Mouse (Mus musculus) lung, embryonic 14.5 days (tissue): ENCODE results near the gene Tubb1. TPM values are rescaled to one million over a fixed set of nuclear protein-coding genes. Genes with fewer than 3 reads are reported as not detected.
A peak's percentile ranks its signal among the peaks of the same experiment; 100 is the strongest.

Experiments
- ATAC-seq: fragments of 200-750 bp; cut with Nextera tagmentation; 2 replicates; pipeline ENCODE4 v1.8.0; 2017; ENCODE audit warnings: mild to moderate bottlenecking, moderate TSS enrichment, moderate library complexity; ENCODE audit not compliant: insufficient read depth
- DNase-seq: peaks from one replicate; pipeline ENCODE4 v3.0.0-alpha.2; 2015
- H3K27ac ChIP-seq: fragments of 300-500 bp; sonication (generic); 2 replicates; pipeline ENCODE4 v1.5.1; 2014; ENCODE audit warnings: low read depth, mild to moderate bottlenecking, moderate library complexity
- H3K27me3 ChIP-seq: fragments of 300-500 bp; sonication (generic); 2 replicates; pipeline ENCODE4 v1.6.1; 2014; ENCODE audit warnings: low read length, control low read depth; ENCODE audit not compliant: insufficient read depth
- H3K36me3 ChIP-seq: fragments of 300-500 bp; sonication (generic); 2 replicates; pipeline ENCODE4 v1.6.1; 2014; ENCODE audit warnings: control low read depth; ENCODE audit not compliant: insufficient read depth
- H3K4me1 ChIP-seq: fragments of 300-500 bp; sonication (generic); 2 replicates; pipeline ENCODE4 v1.6.1; 2014; ENCODE audit warnings: antibody characterized with exemption, control low read depth; ENCODE audit not compliant: insufficient read depth
- H3K4me2 ChIP-seq: fragments of 300-500 bp; sonication (generic); 2 replicates; pipeline ENCODE4 v1.6.1; 2014; ENCODE audit warnings: mild to moderate bottlenecking
- H3K4me3 ChIP-seq: fragments of 300-500 bp; sonication (generic); 2 replicates; pipeline ENCODE4 v1.5.1; 2014; ENCODE audit warnings: low read depth, low read length
- H3K9ac ChIP-seq: fragments of 300-500 bp; sonication (generic); 2 replicates; pipeline ENCODE4 v1.6.1; 2014
- H3K9me3 ChIP-seq: fragments of 300-500 bp; sonication (generic); 2 replicates; pipeline ENCODE4 v1.6.1; 2016; ENCODE audit warnings: low read depth, low read length, control low read depth
- CTCF ChIP-seq: IDR thresholded peaks from 2 replicates; pipeline ENCODE4 v1.5.1; 2016; ENCODE audit warnings: antibody characterized with exemption, low read depth
- WGBS: fragments of 180-500 bp; shearing (Covaris S2); extraction: QIAGEN DNeasy Blood & Tissue Kit; methylation state at CpG from one replicate; pipeline ENCODE4 v1.1.7; 2014; 5-methylcytosine and 5-hydroxymethylcytosine counted together
- polyA plus RNA-seq: library from polyadenylated mRNA; unstranded; fragments of >200 nt; fragmentation: Nextera tagmentation; extraction: Ambion mirVana; gene quantifications from 2 replicates; pipeline ENCODE4 v1.2.1, GENCODE M21; 2014

Tubb1 gene
- polyA plus RNA-seq, 1 experiment from 2014 or later: 10.0 TPM

DNA sequence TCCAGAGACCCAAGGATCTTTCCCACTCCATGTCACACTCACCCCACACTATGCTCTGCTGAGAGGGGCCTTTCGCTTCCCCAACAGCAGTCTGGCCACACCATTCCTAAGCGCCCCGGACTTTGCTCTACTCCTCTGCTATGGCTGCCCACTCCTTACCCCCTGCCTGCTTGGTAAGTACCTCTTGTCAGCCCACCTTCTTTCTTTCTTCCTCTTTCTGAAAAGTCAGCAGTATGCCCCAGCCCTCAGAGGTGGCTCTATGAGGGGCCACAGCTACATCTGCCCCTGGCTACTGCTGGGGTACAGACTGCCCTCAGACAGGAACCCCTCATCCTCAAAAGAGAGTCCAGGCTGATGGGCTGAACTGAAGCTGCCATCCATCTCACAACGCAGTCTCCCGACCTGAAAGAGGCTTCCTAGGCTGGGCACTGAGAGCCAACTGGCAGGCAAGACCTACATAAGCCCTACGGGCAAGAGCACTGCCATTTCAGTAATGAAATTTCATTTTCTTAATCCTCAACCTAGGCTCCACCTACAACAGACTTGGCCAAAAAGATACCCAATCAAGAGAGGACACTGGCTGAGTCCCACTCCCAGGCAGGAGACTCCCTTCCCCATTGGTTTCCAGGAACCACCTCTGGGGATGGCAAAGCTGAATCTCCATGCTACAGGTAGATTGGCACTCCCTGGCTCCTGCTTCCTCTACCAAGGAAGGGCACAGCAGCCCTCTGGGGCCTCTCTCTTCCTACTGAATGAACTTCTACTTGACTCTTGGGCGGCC, 13.4 kb upstream of the Tubb1 start:
- Histone ChIP-seq H3K4me2 (no peak overlapping the region), H3K36me3 (peaks cover 21% of the 10 kb centered on the region; the same call in 1 of the 2 replicates), H3K9me3 (no peaks in the 10 kb centered on the region), H3K4me3 (no peak overlapping the region), H3K4me1 (peaks cover 21% of the 10 kb centered on the region), H3K27ac (no peak overlapping the region), H3K27me3 (no peaks in the 10 kb centered on the region), H3K9ac (no peak overlapping the region)
- WGBS: 91% methylated on average over 7 of the region's 7 CpGs
- DNase-seq (no peak), ATAC-seq (no peak)
- no peak for TF ChIP-seq CTCF

- 90% methylated on average over 4 of the region's 4 CpGs for WGBS
Observed at GRCm38 (mm10) chr2:174437697-174437982, 12.9 kb upstream of the Tubb1 start.

DNA sequence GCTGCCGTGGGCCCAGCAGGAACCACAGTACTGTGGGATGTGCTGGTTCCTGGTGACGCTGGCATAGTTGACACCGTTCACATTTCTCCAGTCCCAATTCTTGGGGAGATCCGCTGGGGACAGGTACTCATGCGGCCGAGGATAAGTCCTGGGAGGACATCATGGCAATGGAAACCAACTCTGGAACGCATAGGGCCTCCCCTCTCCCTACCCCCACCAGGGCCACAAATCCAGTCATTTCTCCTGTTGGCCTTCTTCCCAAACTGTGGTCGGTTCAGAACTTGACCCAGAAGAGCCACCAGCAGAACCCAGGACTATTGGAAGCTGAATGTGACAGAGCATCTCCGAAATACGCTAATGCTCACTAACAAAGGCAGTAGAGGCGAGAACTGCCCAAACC, 12.3 kb upstream of the Tubb1 start:
- H3K9me3 ChIP-seq: no peaks in the 10 kb centered on the region
- peak overlapping the region; percentile 50; the same call in 1 of the 2 replicates for H3K27ac ChIP-seq
- DNase-seq (no peak), ATAC-seq (no peak)
- H3K4me2 ChIP-seq: peak overlapping the region; percentile 82
- TF ChIP-seq CTCF: no peak
- peaks cover 26% of the 10 kb centered on the region for H3K4me1 ChIP-seq
- peaks cover 13% of the 10 kb centered on the region; the same call in 1 of the 2 replicates for H3K36me3 ChIP-seq
- 60% methylated on average over 11 of the region's 11 CpGs for WGBS
- H3K27me3 ChIP-seq: no peaks in the 10 kb centered on the region
- H3K4me3 ChIP-seq: peak overlapping the region; percentile 64
- H3K9ac ChIP-seq: peak overlapping the region; percentile 65

More at GRCm38 (mm10) chr2:174437697-174437982, 12.9 kb upstream of the Tubb1 start:
- H3K36me3 ChIP-seq: peaks cover 17% of the 10 kb centered on the region; the same call in 1 of the 2 replicates
- no peaks in the 10 kb centered on the region for H3K27me3 ChIP-seq
- H3K4me1 ChIP-seq: peaks cover 21% of the 10 kb centered on the region
- H3K9ac ChIP-seq: peak overlapping the region; percentile 65; the same call in 1 of the 2 replicates
- H3K27ac ChIP-seq: no peak overlapping the region
- ATAC-seq: no peak
- H3K9me3 ChIP-seq: no peaks in the 10 kb centered on the region
- H3K4me2 ChIP-seq: peak overlapping the region; percentile 82
- no peak for DNase-seq
- H3K4me3 ChIP-seq: peak overlapping the region; percentile 64; the same call in 1 of the 2 replicates
- TF ChIP-seq CTCF: no peak

DNA sequence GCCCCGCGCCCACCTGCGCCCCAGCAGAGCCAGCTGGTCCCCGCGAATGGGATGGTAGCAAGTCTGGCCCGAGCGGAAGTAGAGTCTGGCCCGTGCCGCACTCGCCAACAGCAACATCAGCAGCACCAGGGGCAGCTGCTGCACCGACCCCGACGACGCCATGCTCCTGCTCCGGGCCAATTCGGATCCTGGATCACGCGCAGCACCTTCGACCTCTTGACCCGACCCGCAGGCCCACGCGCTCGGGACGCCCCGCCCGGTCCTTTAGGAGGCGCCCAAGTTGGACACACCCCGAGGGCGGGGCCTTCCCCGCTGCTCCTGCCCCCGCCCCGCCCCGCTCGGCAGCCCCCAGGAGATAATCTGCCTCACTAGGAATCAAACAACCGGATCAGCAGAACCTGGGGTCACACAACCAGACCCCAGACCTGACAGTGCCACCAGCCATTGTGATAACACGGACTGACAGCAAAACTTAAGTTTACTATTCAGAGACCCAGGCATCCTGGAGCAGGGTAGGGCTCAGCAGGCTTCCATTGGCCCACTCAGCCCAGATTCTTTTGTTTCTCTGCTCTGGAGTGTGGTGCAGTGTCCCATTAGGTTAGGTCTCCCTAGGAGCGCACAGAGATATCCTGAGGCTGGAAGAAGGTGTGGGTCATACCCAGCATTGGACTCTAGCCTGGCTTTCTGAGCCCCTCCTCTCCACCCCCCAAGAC, 11.6 kb upstream of the Tubb1 start, which contains the start of gene Ctsz:
Ctsz (minus strand) TSS at position 303 of the 713 bp plus-strand sequence.
- WGBS: under 1% methylated on average over 38 of the region's 38 CpGs
- H3K36me3 ChIP-seq: peaks cover 8% of the 10 kb centered on the region; the same call in 1 of the 2 replicates
- peak; percentile 76 for ATAC-seq
- no peaks in the 10 kb centered on the region for H3K27me3 ChIP-seq
- peak within 1 kb of the TSS; percentile 65 for H3K9ac ChIP-seq
- peaks cover 26% of the 10 kb centered on the region for H3K4me1 ChIP-seq
- peak within 1 kb of the TSS; percentile 50; the same call in 1 of the 2 replicates for H3K27ac ChIP-seq
- H3K4me2 ChIP-seq: peak within 1 kb of the TSS; percentile 82
- TF ChIP-seq CTCF: no peak
- H3K4me3 ChIP-seq: peak within 1 kb of the TSS; percentile 64
- no peaks in the 10 kb centered on the region for H3K9me3 ChIP-seq
- peak; percentile 79 for DNase-seq

GRCm38 (mm10) chr2:174439450-174439838, 11.1 kb upstream of the Tubb1 start:
- no peak overlapping the region for H3K27ac ChIP-seq
- H3K4me2 ChIP-seq: peak overlapping the region; percentile 82
- peak overlapping the region; percentile 64; the same call in 1 of the 2 replicates for H3K4me3 ChIP-seq
- H3K36me3 ChIP-seq: peaks cover 8% of the 10 kb centered on the region; the same call in 1 of the 2 replicates
- 56% methylated on average over 5 of the region's 5 CpGs for WGBS
- DNase-seq: no peak
- peaks cover 28% of the 10 kb centered on the region for H3K4me1 ChIP-seq
- TF ChIP-seq CTCF: no peak
- H3K9ac ChIP-seq: peak overlapping the region; percentile 65; the same call in 1 of the 2 replicates
- no peaks in the 10 kb centered on the region for H3K9me3 ChIP-seq
- no peak for ATAC-seq
- no peaks in the 10 kb centered on the region for H3K27me3 ChIP-seq

DNA sequence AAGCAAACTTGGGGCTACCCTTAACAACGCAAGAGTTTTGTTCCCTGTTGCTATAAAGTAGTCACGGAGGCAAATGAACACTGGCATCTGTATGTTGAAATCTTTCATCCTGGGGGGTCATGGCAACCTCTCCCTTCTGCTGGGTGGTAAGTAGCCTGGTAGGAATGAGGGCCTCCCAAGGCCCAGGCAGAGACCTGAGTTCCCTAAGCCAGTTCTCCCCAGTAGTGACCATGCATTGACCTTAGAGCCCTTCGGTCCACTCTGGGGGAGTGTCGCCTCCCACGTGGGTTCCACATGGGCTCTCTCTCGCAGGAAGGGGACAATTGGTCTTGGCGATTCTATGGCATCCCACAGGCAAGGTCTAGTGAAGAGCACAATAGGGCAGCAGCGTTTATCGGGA, 10.5 kb upstream of the Tubb1 start:
- ATAC-seq: no peak
- TF ChIP-seq CTCF: no peak
- no peak overlapping the region for H3K4me2 ChIP-seq
- no peaks in the 10 kb centered on the region for H3K9me3 ChIP-seq
- H3K4me3 ChIP-seq: no peak overlapping the region
- peaks cover 28% of the 10 kb centered on the region for H3K4me1 ChIP-seq
- H3K36me3 ChIP-seq: peaks cover 6% of the 10 kb centered on the region; the same call in 1 of the 2 replicates
- H3K27me3 ChIP-seq: no peaks in the 10 kb centered on the region
- no peak overlapping the region for H3K9ac ChIP-seq
- no peak overlapping the region for H3K27ac ChIP-seq
- no peak for DNase-seq
- 88% methylated on average over 9 of the region's 9 CpGs for WGBS

DNA sequence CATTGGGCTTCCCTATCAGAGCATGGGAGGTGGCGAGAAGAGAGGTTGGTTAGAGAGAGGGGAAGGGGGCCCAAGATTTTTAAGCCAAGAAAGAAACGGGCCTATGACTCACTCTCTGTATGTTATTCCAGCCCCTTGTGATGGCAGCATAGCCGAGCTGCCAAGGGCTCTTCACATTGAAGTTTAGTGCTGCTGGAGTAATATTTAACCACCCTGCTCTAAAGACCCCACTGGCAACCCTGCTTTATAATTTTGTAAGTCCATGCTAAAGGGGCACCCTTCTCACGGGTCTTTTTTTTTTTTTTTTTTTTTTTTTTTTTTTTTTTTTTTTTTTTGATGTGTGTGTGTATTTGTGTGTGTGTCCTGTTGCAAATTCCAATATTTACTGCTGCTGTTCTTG, 8.6 kb upstream of the Tubb1 start:
- DNase-seq (peak; percentile 61), ATAC-seq (peak; percentile 26; the same call in 1 of the 2 replicates)
- Histone ChIP-seq H3K9me3 (no peaks in the 10 kb centered on the region), H3K36me3 (no peaks in the 10 kb centered on the region), H3K9ac (no peak overlapping the region), H3K27ac (peak overlapping the region; percentile 48; the same call in 1 of the 2 replicates), H3K4me1 (peaks cover 28% of the 10 kb centered on the region), H3K4me3 (no peak overlapping the region), H3K4me2 (no peak overlapping the region), H3K27me3 (no peaks in the 10 kb centered on the region)
- WGBS: 57% methylated on average over 4 of the region's 4 CpGs
- TF ChIP-seq CTCF: no peak
